Mouse (Mus musculus): Measurements from ENCODE around the gene Thg1l. TPM values are rescaled to one million over a fixed set of nuclear protein-coding genes. Genes with fewer than 3 reads are reported as not detected.

Thg1l gene
- polyA plus RNA-seq, 1 experiment from 2014 or later = 13.2 TPM

- Histone ChIP-seq H3K4me2 (no peak overlapping the region), H3K27me3 (no peaks in the 10 kb centered on the region), H3K9ac (no peak overlapping the region), H3K4me3 (no peak overlapping the region), H3K4me1 (0 out of 2 replicates have a peak, but pooled peaks cover 5% of the 10 kb centered on the region), H3K27ac (no peak overlapping the region), H3K36me3 (peaks cover 54% of the 10 kb centered on the region), H3K9me3 (no peaks in the 10 kb centered on the region)
- 68% methylated on average over 11 of the region's 11 CpGs for WGBS
- ATAC-seq (ENCODE audit: insufficient number of reproducible peaks, insufficient read depth, low FRiP score, low TSS enrichment, low read depth) = no peak
These were observed 54.9 kb downstream of the Thg1l start for GRCm38 (mm10) chr11:45900233-45901015.

GRCm38 (mm10) chr11:45897392-45897791, 57.9 kb downstream of the Thg1l start:
- no peak overlapping the region for H3K27ac ChIP-seq
- H3K4me2 ChIP-seq = no peak overlapping the region
- H3K36me3 ChIP-seq = peaks cover 64% of the 10 kb centered on the region
- 0 out of 2 replicates have a peak, but pooled peaks cover 5% of the 10 kb centered on the region for H3K4me1 ChIP-seq
- no peak overlapping the region for H3K9ac ChIP-seq
- no peak overlapping the region for H3K4me3 ChIP-seq
- whole genome bisulfite sequencing = 92% methylated on average over 2 of the region's 2 CpGs
- no peaks in the 10 kb centered on the region for H3K27me3 ChIP-seq
- no peak for ATAC-seq (ENCODE audit: insufficient number of reproducible peaks, insufficient read depth, low FRiP score, low TSS enrichment, low read depth)
- no peaks in the 10 kb centered on the region for H3K9me3 ChIP-seq

Other genes with a start within 250 kb of the Thg1l start
- 81.8 and 92.9 TPM in 2 replicates for gene Clint1, start 103.4 kb downstream of the Thg1l start, polyA plus RNA-seq (2015; fragmentation: Nextera tagmentation; extraction: Ambion mirVana)
- 5.4 and 7.0 TPM in 2 replicates for gene Lsm11, start 10.6 kb downstream of the Thg1l start, polyA plus RNA-seq (2015; fragmentation: Nextera tagmentation; extraction: Ambion mirVana)
- gene Sox30, start 24.8 kb upstream of the Thg1l start, polyA plus RNA-seq (2015; fragmentation: Nextera tagmentation; extraction: Ambion mirVana) = 0.11 TPM in 1 of 2 replicates, not detected in the other
- 3.1 and 5.8 TPM in 2 replicates for gene Gm12166, start 96.8 kb upstream of the Thg1l start, polyA plus RNA-seq (2015; fragmentation: Nextera tagmentation; extraction: Ambion mirVana)
- gene Adam19, start 100.5 kb upstream of the Thg1l start, polyA plus RNA-seq (2015; fragmentation: Nextera tagmentation; extraction: Ambion mirVana) = 9.7 and 10.0 TPM in 2 replicates
- 1.4 and 2.0 TPM in 2 replicates for gene Nipal4, start 211.0 kb upstream of the Thg1l start, polyA plus RNA-seq (2015; fragmentation: Nextera tagmentation; extraction: Ambion mirVana)

Measured in embryonic facial prominence, embryonic 13.5 days (tissue).